Mouse (Mus musculus) cortical plate, adult 2 months (tissue): ENCODE data around the gene Smim6.

Source experiments
- CTCF ChIP-seq: fragments of 200-500 bp; IDR thresholded peaks from 2 replicates; pipeline ENCODE4 v1.5.1; 2011; ENCODE audit warnings: mild to moderate bottlenecking, control low read depth, low read length; ENCODE audit not compliant: insufficient read depth; ENCODE audit errors: extremely low read depth
- POLR2A ChIP-seq: fragments of 200-500 bp; IDR thresholded peaks from 2 replicates; pipeline ENCODE4 v1.6.1; 2011; ENCODE audit warnings: mild to moderate bottlenecking, low read length, control low read depth; ENCODE audit not compliant: insufficient read depth; ENCODE audit errors: extremely low read depth

DNA sequence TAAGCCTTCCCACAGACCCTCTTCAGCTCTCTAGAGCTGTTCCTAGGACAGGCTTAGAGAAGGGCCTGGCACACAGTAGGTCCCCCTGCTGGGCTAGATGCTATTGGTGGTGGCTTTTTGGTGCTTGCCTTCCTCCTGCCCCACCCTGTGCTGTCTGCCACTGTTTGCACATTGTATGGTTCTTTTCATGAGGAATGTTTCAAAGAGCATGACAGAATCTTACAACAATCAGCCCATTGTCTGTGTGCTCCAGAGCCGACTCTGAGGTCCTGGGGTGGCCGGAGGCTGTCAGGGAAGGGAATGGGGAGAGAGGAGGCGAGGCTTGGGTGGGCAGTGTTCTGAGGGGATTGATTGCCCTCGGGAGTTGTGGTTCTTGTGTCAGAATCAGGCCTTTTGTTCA is 44.6 kb downstream of the Smim6 start:
- TF ChIP-seq CTCF (no peak), POLR2A (no peak)
